Mouse (Mus musculus) CD4-positive helper T cell, adult 2 months (primary cell): ENCODE results near the gene Rom1.

Source experiments
- DNase-seq: peaks from one replicate; pipeline ENCODE4 v3.0.0-alpha.2; 2012; ENCODE audit warnings: low read depth, missing footprints, low spot score

Gene Rom1

DNA sequence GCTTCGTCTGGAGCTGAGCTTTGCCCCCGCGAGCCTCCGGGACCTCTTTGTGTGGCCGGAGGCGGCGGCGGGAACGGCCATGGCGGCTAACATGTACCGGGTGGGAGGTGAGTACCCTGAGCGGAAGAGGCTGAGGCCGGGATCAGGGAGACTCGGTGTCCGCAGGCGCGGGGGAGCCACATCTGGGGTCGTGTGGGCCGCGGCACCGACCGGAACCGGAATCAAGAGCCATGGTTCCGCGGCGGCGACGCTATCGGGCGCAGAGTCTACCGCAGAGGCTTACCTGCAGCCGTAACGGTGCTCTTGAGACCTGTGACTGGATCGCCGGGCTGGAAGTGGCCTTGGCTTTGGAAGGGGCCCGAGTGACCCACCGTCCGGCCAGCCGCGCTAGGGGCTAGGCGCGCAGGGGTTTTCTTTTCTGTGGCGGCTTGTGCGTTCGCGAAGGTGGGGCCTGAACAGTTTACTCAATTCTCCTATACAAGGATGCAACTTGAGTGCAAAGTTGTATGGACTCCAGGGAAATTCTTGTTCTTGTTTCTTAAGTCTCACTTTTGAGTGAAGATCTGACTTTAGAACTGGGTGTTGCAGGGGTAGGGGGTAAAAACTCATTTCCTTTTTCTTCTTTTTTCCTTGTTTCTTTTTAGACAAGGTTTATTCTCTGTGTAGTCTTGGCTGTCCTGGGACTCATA lies 13.3 kb upstream of the Rom1 start:
- peak; percentile 81 for DNase-seq

- DNase-seq: peak; percentile 98
Measured at GRCm38 (mm10) chr19:8941515-8942217, 12.5 kb upstream of the Rom1 start, which contains the start of gene Mta2. Mta2 (plus strand) TSS chr19:8941875.

DNA sequence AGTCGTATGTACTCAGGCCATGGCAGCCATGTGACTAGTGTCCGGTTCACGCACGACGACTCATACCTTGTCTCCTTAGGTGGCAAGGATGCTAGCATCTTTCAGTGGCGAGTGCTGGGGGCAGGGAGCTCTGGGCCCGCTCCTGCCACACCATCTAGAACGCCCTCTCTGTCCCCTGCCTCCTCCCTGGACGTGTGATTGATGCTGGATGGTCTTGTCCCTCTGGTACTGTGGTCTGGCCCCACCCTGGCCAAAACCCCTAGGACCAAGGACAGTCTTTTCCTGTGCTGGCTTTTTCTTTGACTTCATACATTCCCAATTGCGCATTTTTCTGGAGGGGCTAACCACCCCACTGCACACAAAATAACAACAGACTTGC lies 12.0 kb upstream of the Rom1 start:
- DNase-seq: no peak

DNA sequence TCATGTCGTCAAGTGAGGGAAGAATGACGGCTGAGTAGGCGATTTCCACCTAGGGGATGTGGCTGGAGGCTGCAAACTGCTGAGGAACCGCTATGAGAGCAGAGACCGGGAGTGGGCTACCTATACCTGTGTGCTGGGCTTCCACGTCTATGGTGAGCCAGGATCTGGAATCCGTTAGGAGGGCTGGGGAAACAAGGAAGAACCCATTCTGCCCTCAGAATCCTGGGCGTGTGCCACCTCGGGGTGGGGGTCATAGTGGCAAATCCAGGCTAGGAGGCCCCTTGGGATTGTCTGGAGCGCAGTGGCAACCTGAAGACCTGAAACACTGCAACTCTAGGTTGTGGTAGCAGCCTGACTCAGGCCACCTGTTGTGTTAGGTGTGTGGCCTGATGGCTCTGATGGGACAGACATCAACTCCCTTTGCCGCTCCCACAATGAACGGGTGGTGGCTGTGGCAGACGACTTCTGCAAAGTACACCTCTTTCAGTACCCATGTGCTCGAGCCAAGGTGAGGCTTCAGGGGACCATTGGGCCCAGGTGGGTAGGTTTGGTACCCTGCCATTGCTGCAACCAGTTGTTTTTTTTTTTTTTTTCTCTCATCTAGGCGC lies 11.5 kb upstream of the Rom1 start:
- DNase-seq: no peak

- DNase-seq: no peak
Measured at GRCm38 (mm10) chr19:8936736-8937135, 7.6 kb upstream of the Rom1 start.

DNA sequence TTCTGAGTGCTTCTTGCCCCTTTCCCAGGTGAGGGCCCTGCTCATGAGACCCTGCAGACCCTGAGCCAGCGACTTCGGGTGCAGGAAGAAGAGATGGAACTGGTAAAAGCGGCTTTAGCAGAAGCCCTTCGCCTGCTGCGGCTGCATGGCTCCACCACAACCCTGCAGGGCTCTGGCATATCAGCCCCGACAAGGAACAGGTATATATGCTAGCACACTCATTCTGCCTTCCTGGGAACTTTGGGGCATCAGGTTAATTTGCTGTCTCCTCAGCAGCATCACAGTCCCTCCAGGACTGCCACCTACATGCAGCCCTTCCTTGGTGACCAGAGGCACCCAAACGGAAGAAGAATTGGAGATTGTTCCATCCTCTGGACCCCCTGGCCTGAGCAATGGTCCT lies 1.6 kb upstream of the Rom1 start:
- no peak for DNase-seq

GRCm38 (mm10) chr19:8930117-8930516 lies 961 bp upstream of the Rom1 start:
- DNase-seq: no peak

DNA sequence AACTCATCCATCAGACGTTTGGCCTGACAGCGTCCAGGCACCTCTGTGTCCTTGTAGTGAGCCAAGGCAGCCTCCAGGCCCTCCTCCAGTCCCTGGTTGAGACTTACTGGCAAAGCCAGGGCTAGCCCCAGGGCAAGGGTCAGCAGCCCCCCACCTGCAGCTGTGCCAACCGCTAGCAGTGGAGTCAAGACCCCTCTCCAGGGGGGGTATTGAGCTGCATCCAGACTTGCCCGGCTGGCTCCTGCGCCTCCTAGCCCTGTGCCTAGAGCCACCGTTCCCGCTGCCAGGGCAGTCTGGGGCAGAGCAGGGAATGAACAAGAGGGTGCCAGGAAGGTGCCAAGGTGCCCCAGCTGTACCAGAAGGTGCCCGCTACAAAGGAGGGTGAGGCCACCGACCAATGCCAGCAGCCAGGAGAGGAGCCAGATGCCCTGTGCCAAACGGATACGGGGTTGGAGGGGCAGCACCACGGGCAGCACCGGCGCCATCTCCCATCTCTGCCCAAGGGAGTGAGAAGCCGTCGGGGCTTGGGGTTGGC lies 400 bp downstream of the Rom1 start:
- DNase-seq: no peak

GRCm38 (mm10) chr19:8927891-8928525 lies 1.1 kb downstream of the Rom1 start:
- no peak for DNase-seq

- peak; percentile 66 for DNase-seq
Measured at GRCm38 (mm10) chr19:8926766-8927165, 2.4 kb downstream of the Rom1 start.

- DNase-seq: peak; percentile 33
Measured at GRCm38 (mm10) chr19:8921741-8922140, 7.4 kb downstream of the Rom1 start.

DNA sequence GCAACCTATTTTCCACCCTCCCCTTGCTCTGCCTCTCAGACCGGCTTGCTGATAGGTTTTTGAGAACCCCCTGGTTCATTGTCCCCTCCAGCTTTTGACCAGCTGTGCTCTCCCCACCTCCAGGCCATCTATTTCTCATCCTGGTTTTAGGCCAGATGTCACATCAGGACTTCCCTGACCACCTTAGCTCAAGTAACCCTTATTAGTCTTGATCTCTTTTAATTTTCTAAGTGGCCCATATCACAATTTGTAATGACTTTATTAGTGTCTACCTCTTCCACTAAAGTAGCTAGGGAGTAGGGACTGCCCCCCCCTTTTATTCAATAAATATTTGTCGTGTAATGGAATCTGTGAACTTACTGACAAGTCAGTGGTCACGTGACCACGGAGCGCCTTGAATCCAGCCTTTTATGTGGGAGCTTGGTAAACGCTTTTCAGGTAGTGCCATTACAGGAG lies 8.3 kb downstream of the Rom1 start:
- DNase-seq: peak; percentile 84

- DNase-seq: peak; percentile 85
Measured at GRCm38 (mm10) chr19:8920073-8920736, 9.0 kb downstream of the Rom1 start, which contains the start of gene B3gat3. B3gat3 (plus strand) TSS chr19:8920374.

DNA sequence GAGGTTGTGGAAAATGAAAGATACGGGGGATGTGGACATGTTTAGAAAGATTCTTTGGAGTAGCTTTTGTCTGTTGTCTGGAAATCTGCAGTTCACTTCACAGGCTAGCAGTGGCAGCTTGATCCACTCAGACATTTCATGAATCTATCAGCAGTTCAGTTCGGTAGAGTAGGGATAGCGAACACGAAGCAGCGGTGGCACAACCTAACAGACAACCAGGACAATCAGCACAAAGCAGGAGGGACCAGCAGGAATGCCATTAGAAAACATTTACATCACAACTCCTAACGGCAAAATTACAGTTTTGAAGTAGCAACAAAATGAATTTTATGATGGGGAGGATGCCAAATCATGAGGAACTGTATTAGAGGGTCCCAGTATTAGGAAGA lies 9.5 kb downstream of the Rom1 start:
- no peak for DNase-seq

DNA sequence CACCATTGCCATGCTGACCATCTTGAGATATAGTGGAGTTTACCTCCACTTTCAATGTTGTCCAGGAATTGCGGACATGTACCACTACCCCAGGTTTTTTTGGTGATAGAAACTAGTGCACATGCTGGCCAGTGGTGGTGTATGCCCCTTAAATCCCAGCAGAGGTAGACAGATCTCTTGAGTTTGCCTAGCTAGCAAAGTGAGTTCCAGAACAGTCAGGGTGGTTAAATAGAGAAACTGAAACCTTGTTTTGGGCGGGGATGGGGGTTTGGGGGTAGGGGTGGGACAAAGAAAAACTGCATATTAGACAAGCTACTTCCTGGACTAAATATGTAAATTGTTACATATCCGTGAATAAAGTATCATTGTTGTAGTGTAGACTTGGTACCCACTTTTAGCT lies 10.2 kb downstream of the Rom1 start:
- peak; percentile 47 for DNase-seq

DNA sequence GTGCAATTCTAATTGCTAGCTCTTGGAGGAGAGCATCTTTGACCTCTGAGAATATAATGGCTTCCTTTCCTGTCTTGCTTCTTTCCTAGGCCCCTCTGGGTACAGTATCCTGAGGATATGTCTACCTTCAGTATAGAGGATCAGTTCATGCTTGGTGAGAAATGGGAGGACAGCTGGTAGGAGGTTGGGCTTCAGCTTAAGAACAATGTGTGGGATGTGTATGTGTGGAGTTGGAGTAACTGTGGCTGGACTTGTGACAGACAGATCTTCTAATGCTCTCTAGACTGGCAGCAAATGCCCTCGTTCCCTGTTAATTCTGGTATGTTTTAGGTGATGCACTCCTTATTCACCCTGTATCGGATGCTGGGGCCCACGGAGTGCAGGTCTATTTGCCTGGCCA lies 14.9 kb downstream of the Rom1 start:
- DNase-seq: no peak

DNA sequence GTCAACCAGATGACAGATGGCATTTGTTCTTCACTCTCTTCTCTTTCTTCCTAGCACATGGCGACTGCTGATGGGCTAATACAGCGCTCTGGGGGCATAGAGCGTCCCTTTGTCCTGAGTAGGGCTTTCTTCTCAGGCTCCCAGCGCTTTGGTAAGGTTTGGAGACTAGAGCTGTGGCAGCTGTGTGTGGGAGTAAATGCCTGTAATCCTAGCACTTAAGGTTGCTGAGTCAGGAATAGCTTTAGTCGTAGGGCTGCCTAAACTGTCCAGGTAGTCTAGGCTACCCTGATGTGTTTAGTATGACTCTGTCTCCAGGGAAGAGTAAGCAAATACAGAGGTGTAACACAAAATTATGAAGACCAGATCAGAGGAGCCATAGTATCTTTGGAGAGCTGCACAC lies 17.3 kb downstream of the Rom1 start:
- DNase-seq: no peak

- no peak for DNase-seq
Measured at GRCm38 (mm10) chr19:8908531-8908930, 20.6 kb downstream of the Rom1 start.

- no peak for DNase-seq
Measured at GRCm38 (mm10) chr19:8903412-8903811, 25.7 kb downstream of the Rom1 start.

DNA sequence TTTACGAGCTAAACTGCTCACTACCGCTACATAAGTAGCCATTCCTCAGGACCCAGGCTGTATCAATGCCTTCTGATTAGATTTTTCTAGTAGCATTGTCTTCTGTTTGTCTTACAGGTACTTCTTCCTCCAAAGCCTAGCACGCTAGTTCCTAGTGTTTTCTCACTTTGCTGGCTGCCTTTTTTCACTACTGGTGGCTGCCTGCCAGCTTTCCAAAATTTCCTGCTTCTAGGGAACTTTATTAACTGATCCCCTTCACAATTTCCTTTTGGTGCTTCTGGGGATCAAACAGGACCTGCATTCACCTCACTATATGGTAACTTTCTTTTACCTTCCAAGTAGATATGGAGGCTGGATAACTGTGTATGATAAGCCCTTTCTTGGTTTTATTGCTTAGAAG lies 30.1 kb downstream of the Rom1 start:
- DNase-seq: no peak

DNA sequence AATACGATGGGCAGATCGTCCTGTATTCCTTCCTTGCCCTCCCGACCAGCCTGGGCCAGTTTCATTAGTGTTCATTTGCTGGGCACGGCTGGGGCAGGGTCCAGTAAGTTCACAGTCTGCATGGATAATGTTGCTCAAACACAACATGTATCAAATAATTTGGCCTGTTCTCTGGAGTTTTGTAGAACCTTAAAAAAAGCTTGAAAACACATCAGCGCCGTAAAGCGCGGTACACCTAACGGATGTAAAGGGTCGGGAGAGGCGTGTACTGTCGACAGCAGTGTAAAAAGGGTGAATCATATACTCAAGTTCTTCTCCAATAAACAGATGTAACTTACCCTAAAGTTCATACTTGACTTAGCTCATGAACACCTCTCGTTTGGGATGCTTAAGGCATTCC lies 30.6 kb downstream of the Rom1 start:
- DNase-seq: peak; percentile 38
